Comparison of ENCODE assay signal across 9 mouse cellular contexts in the genomic region with DNA sequence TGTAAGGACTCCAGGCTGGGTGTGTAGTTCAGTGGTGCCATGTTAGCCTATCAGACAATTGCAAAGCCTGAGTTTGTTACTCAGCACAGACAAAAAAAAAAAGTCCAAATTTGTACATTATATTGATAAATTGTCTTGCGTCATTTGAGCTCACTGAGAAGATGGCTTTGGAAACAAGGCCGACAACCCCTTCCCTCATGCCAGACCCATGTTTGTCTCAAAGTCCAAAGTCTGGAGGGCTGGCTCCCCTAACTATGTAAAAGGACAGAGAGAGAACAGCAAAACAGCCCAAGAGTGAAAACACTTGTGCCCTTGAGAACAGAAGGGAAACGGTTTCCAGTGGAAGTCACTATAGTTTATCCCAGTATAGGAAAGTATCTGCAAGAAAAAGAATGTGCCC. TPM values are rescaled to one million over a fixed set of nuclear protein-coding genes. Genes with fewer than 3 reads are reported as not detected.
DNase-seq lines count a peak whose midpoint lies in the region; ATAC-seq and TF ChIP-seq lines count a peak whose summit lies in the region.
"Had no signal": no experiment of that assay in that cellular context is flagged by ENCODE, and none has a peak within 500 bp of the region (broad histone marks: within the 10 kb centered on the region; RNA-seq: fewer than 3 reads in every experiment).

No protein-coding gene starts in this region.

- no peak overlapping the region for H3K9ac ChIP-seq in forebrain, postnatal 0 days
- no peak overlapping the region for H3K9ac ChIP-seq in limb, embryonic 11.5 days (ENCODE audit: low read length)
- H3K9ac ChIP-seq in intestine, embryonic 15.5 days, result no peak overlapping the region
- peak overlapping the region; percentile 88 for H3K9ac ChIP-seq in liver, embryonic 12.5 days

- peaks cover 43% of the 10 kb centered on the region for H3K36me3 ChIP-seq in forebrain, embryonic 10.5 days (replicated peaks)
- H3K36me3 ChIP-seq in forebrain, postnatal 0 days (ENCODE audit: insufficient read depth), result peaks cover 19% of the 10 kb centered on the region
- H3K36me3 ChIP-seq in limb, embryonic 11.5 days (ENCODE audit: control insufficient read depth, insufficient read depth, low read length), result peaks cover 7% of the 10 kb centered on the region
- H3K36me3 ChIP-seq in limb, embryonic 10.5 days, result peaks cover 36% of the 10 kb centered on the region
- H3K36me3 ChIP-seq in intestine, embryonic 15.5 days, result 0 out of 2 replicates have a peak, but pooled peaks cover 7% of the 10 kb centered on the region
- peaks cover 48% of the 10 kb centered on the region for H3K36me3 ChIP-seq in liver, embryonic 12.5 days

- no peak for ATAC-seq in forebrain, postnatal 0 days
- no peak for ATAC-seq in limb, embryonic 11.5 days (ENCODE audit: insufficient number of reproducible peaks, low FRiP score, low TSS enrichment, low read depth)
- ATAC-seq in intestine, embryonic 15.5 days, result no peak
- ATAC-seq in liver, embryonic 12.5 days, result no peak

- peaks cover 20% of the 10 kb centered on the region for H3K4me1 ChIP-seq in forebrain, embryonic 10.5 days
- peaks cover 3% of the 10 kb centered on the region; the same call in 1 of the 2 replicates for H3K4me1 ChIP-seq in forebrain, postnatal 0 days (ENCODE audit: insufficient read depth)
- H3K4me1 ChIP-seq in limb, embryonic 11.5 days (ENCODE audit: control insufficient read depth, insufficient read depth, low read length), result no peaks in the 10 kb centered on the region
- H3K4me1 ChIP-seq in limb, embryonic 10.5 days, result peaks cover 16% of the 10 kb centered on the region
- peaks cover 11% of the 10 kb centered on the region for H3K4me1 ChIP-seq in intestine, embryonic 15.5 days (replicated peaks)
- H3K4me1 ChIP-seq in liver, embryonic 12.5 days, result peaks cover 43% of the 10 kb centered on the region

- H3K9me3 ChIP-seq in forebrain, embryonic 10.5 days, result no peaks in the 10 kb centered on the region
- H3K9me3 ChIP-seq in forebrain, postnatal 0 days (ENCODE audit: low read length), result no peaks in the 10 kb centered on the region
- no peaks in the 10 kb centered on the region for H3K9me3 ChIP-seq in limb, embryonic 11.5 days (ENCODE audit: control insufficient read depth, low read length)
- H3K9me3 ChIP-seq in limb, embryonic 10.5 days (replicated peaks), result no peaks in the 10 kb centered on the region
- H3K9me3 ChIP-seq in intestine, embryonic 15.5 days, result no peaks in the 10 kb centered on the region
- H3K9me3 ChIP-seq in liver, embryonic 12.5 days (replicated peaks), result no peaks in the 10 kb centered on the region

- DNase-seq in forebrain, embryonic 10.5 days (ENCODE audit: extremely low spot score, low spot score), result no peak
- DNase-seq in forebrain, postnatal 0 days, result no peak
- DNase-seq in limb, embryonic 11.5 days (ENCODE audit: low spot score), result no peak
- DNase-seq in limb, embryonic 10.5 days (ENCODE audit: low spot score), result no peak
- no peak for DNase-seq in urinary bladder, postnatal 10 days (ENCODE audit: low spot score)
- no peak for DNase-seq in left cerebral cortex, adult 11 months (ENCODE audit: low spot score)

- H3K4me3 ChIP-seq in forebrain, embryonic 10.5 days, result peak overlapping the region; percentile 18; the same call in 1 of the 2 replicates
- H3K4me3 ChIP-seq in forebrain, postnatal 0 days (ENCODE audit: low read depth, low read length), result no peak overlapping the region
- no peak overlapping the region for H3K4me3 ChIP-seq in limb, embryonic 11.5 days (ENCODE audit: low read depth, low read length)
- no peak overlapping the region for H3K4me3 ChIP-seq in limb, embryonic 10.5 days
- H3K4me3 ChIP-seq in intestine, embryonic 15.5 days (replicated peaks), result no peak overlapping the region
- H3K4me3 ChIP-seq in liver, embryonic 12.5 days, result peak overlapping the region; percentile 99

- no peak for TF ChIP-seq CTCF in forebrain, postnatal 0 days (IDR thresholded peaks at IDR 0.05; ENCODE audit: low read depth)

- no peak overlapping the region for H3K4me2 ChIP-seq in forebrain, postnatal 0 days (ENCODE audit: low read depth)
- H3K4me2 ChIP-seq in limb, embryonic 11.5 days (ENCODE audit: low read depth, severe bottlenecking), result 0 out of 2 replicates have a peak overlapping the region, but pooled peaks have one; percentile 20
- H3K4me2 ChIP-seq in intestine, embryonic 15.5 days (replicated peaks), result peak overlapping the region; percentile 33
- peak overlapping the region; percentile 91 for H3K4me2 ChIP-seq in liver, embryonic 12.5 days

- H3K27ac ChIP-seq in forebrain, embryonic 10.5 days, result no peak overlapping the region
- H3K27ac ChIP-seq in forebrain, postnatal 0 days (ENCODE audit: low read depth, low read length), result no peak overlapping the region
- no peak overlapping the region for H3K27ac ChIP-seq in limb, embryonic 11.5 days (replicated peaks; ENCODE audit: low read depth, low read length)
- H3K27ac ChIP-seq in limb, embryonic 10.5 days, result no peak overlapping the region
- H3K27ac ChIP-seq in intestine, embryonic 15.5 days, result peak overlapping the region; percentile 40
- H3K27ac ChIP-seq in liver, embryonic 12.5 days, result peak overlapping the region; percentile 69

- 83% methylated on average over 3 of the region's 3 CpGs for WGBS in forebrain, embryonic 10.5 days
- 88% methylated on average over 3 of the region's 3 CpGs for WGBS in forebrain, postnatal 0 days
- WGBS in limb, embryonic 11.5 days, result 85% methylated on average over 3 of the region's 3 CpGs
- WGBS in limb, embryonic 10.5 days, result 89% methylated on average over 3 of the region's 3 CpGs
- WGBS in intestine, embryonic 15.5 days, result 64% methylated on average over 3 of the region's 3 CpGs
- 71% methylated on average over 3 of the region's 3 CpGs for WGBS in liver, embryonic 12.5 days (ENCODE audit: insufficient replicate concordance)

- H3K27me3 ChIP-seq in forebrain, embryonic 10.5 days (ENCODE audit: poor library complexity, severe bottlenecking), result no peaks in the 10 kb centered on the region
- no peaks in the 10 kb centered on the region for H3K27me3 ChIP-seq in forebrain, postnatal 0 days (ENCODE audit: insufficient read depth, low read length)
- H3K27me3 ChIP-seq in limb, embryonic 11.5 days (ENCODE audit: control insufficient read depth, insufficient read depth, low read length), result no peaks in the 10 kb centered on the region
- no peaks in the 10 kb centered on the region for H3K27me3 ChIP-seq in limb, embryonic 10.5 days (ENCODE audit: low read depth, poor library complexity, severe bottlenecking)
- no peaks in the 10 kb centered on the region for H3K27me3 ChIP-seq in intestine, embryonic 15.5 days (replicated peaks)
- H3K27me3 ChIP-seq in liver, embryonic 12.5 days (replicated peaks), result no peaks in the 10 kb centered on the region

RNA-seq across cellular contexts. Expression of gene Psmd13, which starts 1.3 kb away (rescaled TPM):
- 354 and 374 TPM in 2 replicates for polyA plus RNA-seq in forebrain, embryonic 10.5 days (2016; fragmentation: Nextera tagmentation; extraction: Ambion mirVana)
- 164 and 174 TPM in 2 replicates for total RNA-seq in forebrain, postnatal 0 days (2014; rRNA removed)
- 274 and 298 TPM in 2 replicates for polyA plus RNA-seq in forebrain, postnatal 0 days (2015; fragmentation: Nextera tagmentation; extraction: Ambion mirVana)
- 185 and 243 TPM in 2 replicates for polyA plus RNA-seq in limb, embryonic 11.5 days (2014; fragmentation: Nextera tagmentation; extraction: Ambion mirVana)
- polyA plus RNA-seq in limb, embryonic 10.5 days (2016; fragmentation: Nextera tagmentation; extraction: Ambion mirVana), result 353 and 364 TPM in 2 replicates
- 194 and 214 TPM in 2 replicates for polyA plus RNA-seq in intestine, embryonic 15.5 days (2015; fragmentation: Nextera tagmentation; extraction: Ambion mirVana)
- 204 and 213 TPM in 2 replicates for polyA plus RNA-seq in liver, embryonic 12.5 days (2016; fragmentation: Nextera tagmentation; extraction: Ambion mirVana)

RNA-seq across cellular contexts. Expression of gene Sirt3, which starts 1.7 kb away (rescaled TPM):
- 26.8 and 28.4 TPM in 2 replicates for polyA plus RNA-seq in forebrain, embryonic 10.5 days (2016; fragmentation: Nextera tagmentation; extraction: Ambion mirVana)
- total RNA-seq in forebrain, postnatal 0 days (2014; rRNA removed), result 41.9 and 46.3 TPM in 2 replicates
- polyA plus RNA-seq in forebrain, postnatal 0 days (2015; fragmentation: Nextera tagmentation; extraction: Ambion mirVana), result 44.2 and 48.3 TPM in 2 replicates
- polyA plus RNA-seq in limb, embryonic 11.5 days (2014; fragmentation: Nextera tagmentation; extraction: Ambion mirVana), result 21.6 and 23.2 TPM in 2 replicates
- polyA plus RNA-seq in limb, embryonic 10.5 days (2016; fragmentation: Nextera tagmentation; extraction: Ambion mirVana), result 25.4 and 27.6 TPM in 2 replicates
- 27.7 and 31.4 TPM in 2 replicates for polyA plus RNA-seq in intestine, embryonic 15.5 days (2015; fragmentation: Nextera tagmentation; extraction: Ambion mirVana)
- 16.0 and 18.1 TPM in 2 replicates for polyA plus RNA-seq in liver, embryonic 12.5 days (2016; fragmentation: Nextera tagmentation; extraction: Ambion mirVana)

RNA-seq across cellular contexts. Expression of gene Cox8b, which starts 19.8 kb away (rescaled TPM):
- not detected in 2 replicates for polyA plus RNA-seq in forebrain, embryonic 10.5 days (2016; fragmentation: Nextera tagmentation; extraction: Ambion mirVana)
- total RNA-seq in forebrain, postnatal 0 days (2014; rRNA removed), result not detected in 2 replicates
- polyA plus RNA-seq in forebrain, postnatal 0 days (2015; fragmentation: Nextera tagmentation; extraction: Ambion mirVana), result not detected in 2 replicates
- 0.88 and 1.0 TPM in 2 replicates for polyA plus RNA-seq in limb, embryonic 11.5 days (2014; fragmentation: Nextera tagmentation; extraction: Ambion mirVana)
- 0.49 TPM in 1 of 2 replicates, not detected in the other for polyA plus RNA-seq in limb, embryonic 10.5 days (2016; fragmentation: Nextera tagmentation; extraction: Ambion mirVana)
- polyA plus RNA-seq in intestine, embryonic 15.5 days (2015; fragmentation: Nextera tagmentation; extraction: Ambion mirVana), result not detected in 2 replicates
- not detected in 2 replicates for polyA plus RNA-seq in liver, embryonic 12.5 days (2016; fragmentation: Nextera tagmentation; extraction: Ambion mirVana)
- total RNA-seq: megakaryocyte progenitor cell, adult 5-6 weeks had no signal

RNA-seq across cellular contexts. Expression of gene Bet1l, which starts 23.0 kb away (rescaled TPM):
- 21.2 and 22.5 TPM in 2 replicates for polyA plus RNA-seq in forebrain, embryonic 10.5 days (2016; fragmentation: Nextera tagmentation; extraction: Ambion mirVana)
- 30.8 and 34.5 TPM in 2 replicates for total RNA-seq in forebrain, postnatal 0 days (2014; rRNA removed)
- polyA plus RNA-seq in forebrain, postnatal 0 days (2015; fragmentation: Nextera tagmentation; extraction: Ambion mirVana), result 48.8 and 58.0 TPM in 2 replicates
- polyA plus RNA-seq in limb, embryonic 11.5 days (2014; fragmentation: Nextera tagmentation; extraction: Ambion mirVana), result 27.9 and 33.6 TPM in 2 replicates
- 23.0 and 26.1 TPM in 2 replicates for polyA plus RNA-seq in limb, embryonic 10.5 days (2016; fragmentation: Nextera tagmentation; extraction: Ambion mirVana)
- 31.7 and 37.1 TPM in 2 replicates for polyA plus RNA-seq in intestine, embryonic 15.5 days (2015; fragmentation: Nextera tagmentation; extraction: Ambion mirVana)
- 17.4 and 18.0 TPM in 2 replicates for polyA plus RNA-seq in liver, embryonic 12.5 days (2016; fragmentation: Nextera tagmentation; extraction: Ambion mirVana)

RNA-seq across cellular contexts. Expression of gene Ric8a, which starts 23.7 kb away (rescaled TPM):
- 51.3 and 57.6 TPM in 2 replicates for polyA plus RNA-seq in forebrain, embryonic 10.5 days (2016; fragmentation: Nextera tagmentation; extraction: Ambion mirVana)
- total RNA-seq in forebrain, postnatal 0 days (2014; rRNA removed), result 98.8 and 123 TPM in 2 replicates
- polyA plus RNA-seq in forebrain, postnatal 0 days (2015; fragmentation: Nextera tagmentation; extraction: Ambion mirVana), result 79.5 and 91.8 TPM in 2 replicates
- polyA plus RNA-seq in limb, embryonic 11.5 days (2014; fragmentation: Nextera tagmentation; extraction: Ambion mirVana), result 57.2 and 61.4 TPM in 2 replicates
- 45.2 and 54.2 TPM in 2 replicates for polyA plus RNA-seq in limb, embryonic 10.5 days (2016; fragmentation: Nextera tagmentation; extraction: Ambion mirVana)
- 51.9 and 66.6 TPM in 2 replicates for polyA plus RNA-seq in intestine, embryonic 15.5 days (2015; fragmentation: Nextera tagmentation; extraction: Ambion mirVana)
- 30.7 and 33.8 TPM in 2 replicates for polyA plus RNA-seq in liver, embryonic 12.5 days (2016; fragmentation: Nextera tagmentation; extraction: Ambion mirVana)

Comparison
In these comparisons a context has a peak if more than half of its experiments do, and no peak if none do; other contexts are left out.
1. H3K4me3 ChIP-seq: peak in forebrain, embryonic 10.5 days (single experiment) and liver, embryonic 12.5 days (single experiment); none in forebrain, postnatal 0 days (single experiment), limb, embryonic 11.5 days (single experiment), limb, embryonic 10.5 days (single experiment) and intestine, embryonic 15.5 days (single experiment).
2. H3K27ac ChIP-seq: peak in intestine, embryonic 15.5 days (single experiment) and liver, embryonic 12.5 days (single experiment); none in forebrain, embryonic 10.5 days (single experiment), forebrain, postnatal 0 days (single experiment), limb, embryonic 11.5 days (single experiment) and limb, embryonic 10.5 days (single experiment).